Mouse (Mus musculus): ENCODE results near the gene Lfng.

DNA sequence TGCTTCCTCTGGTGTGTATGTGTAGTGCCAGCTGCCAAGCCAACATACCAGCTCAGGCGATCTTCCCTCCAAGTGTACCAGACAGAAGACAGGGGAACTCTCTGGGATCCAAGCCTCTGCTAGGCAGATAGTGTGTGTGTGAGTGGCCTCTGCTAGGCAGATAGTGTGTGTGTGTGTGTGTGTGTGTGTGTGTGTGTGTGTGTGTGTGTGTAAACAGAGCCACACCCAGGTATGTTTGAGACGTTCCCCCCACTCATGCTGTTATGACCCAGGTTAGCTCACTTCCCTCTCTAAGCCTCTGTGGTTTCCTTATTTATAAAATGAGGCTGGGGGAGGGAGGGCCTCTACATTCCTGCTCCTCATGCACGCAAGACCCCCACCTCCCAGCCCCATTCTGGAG is 10.7 kb upstream of the Lfng start:
- TF ChIP-seq CHD2 (IDR thresholded peaks at IDR 0.05; ENCODE audit: low read length): no peak
- TF ChIP-seq CTCF (conservative IDR thresholded peaks at IDR 0.05 in 1 of 2, IDR thresholded peaks at IDR 0.05 in 1 of 2; ENCODE audit: low read depth in 2 of 2, low read length in 2 of 2): no peak
- TF ChIP-seq MEF2A (IDR thresholded peaks at IDR 0.05; ENCODE audit: borderline replicate concordance, low read depth, low read length): no peak
- TF ChIP-seq USF1 (IDR thresholded peaks at IDR 0.05; ENCODE audit: low read depth, low read length): no peak
- no peak for TF ChIP-seq ETS1 (conservative IDR thresholded peaks at IDR 0.05; ENCODE audit: low read depth, low read length)

All from CH12.LX (cell line).